Mouse (Mus musculus) adrenal gland (tissue): Measurements from ENCODE around the gene Ece1.

Source experiments
- intact Hi-C: fragments of 180-260 bp; cut with DNase I; formaldehyde crosslinking; loops from one replicate; pipeline ENCODE4 v1.15.1; 2025

Gene Ece1

DNA sequence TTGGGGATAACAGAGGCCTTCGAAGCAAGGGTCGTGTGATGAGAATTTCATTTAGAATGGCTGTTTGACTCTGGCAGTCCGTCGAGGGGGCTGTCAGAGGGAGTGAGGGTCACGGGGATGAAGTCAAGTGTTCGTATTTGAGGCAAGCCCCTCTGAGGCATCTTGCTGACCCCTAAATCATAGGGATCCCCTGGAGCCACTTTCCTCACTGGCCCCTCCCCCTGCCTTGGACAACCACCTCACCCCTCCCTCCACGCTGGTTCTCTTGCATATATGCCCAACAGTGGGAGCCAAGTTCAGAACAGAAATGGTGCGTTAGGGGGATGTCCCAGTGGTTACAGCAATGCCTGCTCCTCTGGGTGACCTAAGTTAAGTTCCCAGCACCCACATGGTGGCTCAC lies 49.6 kb downstream of the Ece1 start:
- intact Hi-C loops, result no loop called here

DNA sequence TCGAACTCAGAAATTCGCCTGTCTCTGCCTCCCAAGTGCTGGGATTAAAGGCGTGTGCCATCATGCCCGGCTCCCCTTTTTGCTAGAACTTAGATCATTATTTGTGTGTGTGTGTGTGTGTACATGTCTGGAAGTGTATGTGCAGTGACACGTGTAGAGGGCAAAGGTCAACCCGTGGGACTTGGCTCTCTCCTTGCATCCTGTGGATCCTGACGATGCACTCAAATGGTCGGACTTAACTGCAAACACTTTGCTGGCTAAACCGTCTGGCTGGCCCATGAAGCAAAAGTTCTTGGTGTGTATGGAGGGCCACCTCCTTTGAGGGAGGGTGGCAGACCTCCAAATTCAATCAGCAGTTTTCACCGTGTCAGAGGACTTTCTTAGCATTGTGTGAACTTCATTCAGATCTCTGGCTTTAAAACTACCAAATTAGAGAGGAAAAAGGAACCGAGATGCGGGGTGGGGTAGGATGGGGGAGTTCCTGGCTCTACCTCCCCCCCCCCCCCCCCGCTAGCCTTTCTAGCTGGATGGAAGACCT lies 50.8 kb downstream of the Ece1 start:
- intact Hi-C loops, result no loop called here

DNA sequence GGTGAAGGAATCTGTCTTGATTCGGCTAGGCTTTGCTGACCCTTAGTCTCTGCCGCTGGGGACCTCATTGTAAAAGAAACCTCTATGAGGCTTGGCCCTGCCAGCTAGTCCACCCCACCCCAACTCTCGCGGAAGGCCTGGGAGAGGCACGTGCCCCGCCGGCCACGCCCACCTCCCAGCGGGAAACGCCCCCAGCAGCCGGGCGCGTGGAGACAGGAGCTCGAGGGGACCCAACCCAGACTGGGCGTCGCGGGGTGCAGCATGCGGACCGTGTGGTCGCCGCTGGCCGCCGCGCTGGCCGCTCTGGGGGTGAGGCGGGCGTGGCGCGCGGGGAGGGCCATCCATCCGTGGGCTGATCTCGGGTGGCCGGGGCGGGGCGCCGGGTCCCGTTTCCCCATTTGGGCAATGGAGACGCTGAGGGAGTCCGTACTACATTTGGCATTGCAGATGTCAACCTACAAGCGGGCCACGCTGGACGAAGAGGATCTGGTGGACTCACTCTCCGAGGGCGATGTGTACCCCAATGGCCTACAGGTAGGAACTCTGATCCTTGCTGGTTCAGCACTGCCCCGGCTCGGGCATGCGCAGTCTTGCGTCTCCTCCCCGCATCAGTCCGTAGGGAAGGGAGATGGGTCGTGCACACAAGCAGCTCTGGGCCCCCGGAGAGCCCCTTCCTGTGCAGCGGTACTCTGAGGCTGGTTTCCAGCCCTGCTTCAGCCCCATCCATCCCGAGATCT lies 51.5 kb downstream of the Ece1 start:
- intact Hi-C loops, result no loop called here

DNA sequence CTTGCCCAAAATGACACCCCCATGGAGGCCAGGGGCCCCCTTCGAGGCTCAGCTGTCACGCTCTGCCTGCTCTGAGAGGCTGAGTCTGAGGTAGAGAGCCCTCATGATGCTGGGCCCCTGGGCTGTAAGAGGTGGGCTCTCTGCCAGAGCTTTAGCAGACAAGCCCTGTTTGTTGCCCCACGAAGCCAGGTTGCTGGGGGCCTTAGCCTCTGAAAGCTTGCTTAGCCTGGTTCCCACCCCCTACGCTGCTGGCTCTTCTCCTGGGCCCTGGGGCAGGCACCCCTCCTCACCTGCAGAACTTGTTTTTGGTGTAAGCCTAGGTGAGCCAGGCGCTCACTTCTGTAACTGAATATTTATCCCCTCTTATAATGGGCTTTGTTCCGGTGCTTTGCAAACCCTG lies 55.6 kb downstream of the Ece1 start:
- intact Hi-C loops, result no loop called here

DNA sequence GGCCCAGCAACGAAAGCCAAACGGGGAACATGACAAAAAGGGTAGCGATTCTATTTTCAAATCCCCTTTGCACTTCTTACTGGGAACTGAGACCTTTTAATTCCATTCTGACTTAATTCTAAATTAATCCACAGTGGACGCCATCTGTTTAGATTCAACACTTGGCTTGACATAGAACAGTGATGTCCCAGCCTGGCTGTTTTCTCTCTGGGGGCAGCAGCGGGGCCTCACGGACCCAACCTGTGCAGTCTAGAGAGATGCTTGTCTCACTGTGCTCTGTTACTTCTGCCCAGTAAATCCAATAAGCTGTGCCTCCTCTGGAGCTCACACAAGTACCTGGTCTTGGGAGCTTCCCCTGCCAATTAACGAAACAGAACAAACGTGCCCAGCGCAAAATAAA lies 56.5 kb downstream of the Ece1 start:
- intact Hi-C loops, result no loop called here

DNA sequence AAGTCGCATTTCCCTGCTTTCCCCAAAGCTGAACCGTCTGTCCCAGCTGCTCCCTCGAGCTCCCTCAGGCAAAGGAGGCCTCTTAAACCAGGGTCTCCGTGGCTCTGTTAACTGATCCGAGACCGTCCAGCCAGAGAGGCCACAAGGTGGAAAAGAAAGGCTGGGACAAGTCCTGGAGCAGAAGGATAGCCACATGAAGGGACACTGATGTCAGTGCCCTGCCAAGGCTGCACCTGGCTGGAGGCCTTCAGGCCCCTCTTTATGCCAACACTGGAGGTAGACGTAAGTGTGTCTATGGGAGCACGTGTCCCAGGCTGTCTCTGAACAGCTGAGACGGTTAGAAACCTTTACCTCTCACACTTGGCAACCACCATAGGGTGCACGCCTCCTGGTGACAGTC lies 57.1 kb downstream of the Ece1 start:
- intact Hi-C loops, result no loop called here

DNA sequence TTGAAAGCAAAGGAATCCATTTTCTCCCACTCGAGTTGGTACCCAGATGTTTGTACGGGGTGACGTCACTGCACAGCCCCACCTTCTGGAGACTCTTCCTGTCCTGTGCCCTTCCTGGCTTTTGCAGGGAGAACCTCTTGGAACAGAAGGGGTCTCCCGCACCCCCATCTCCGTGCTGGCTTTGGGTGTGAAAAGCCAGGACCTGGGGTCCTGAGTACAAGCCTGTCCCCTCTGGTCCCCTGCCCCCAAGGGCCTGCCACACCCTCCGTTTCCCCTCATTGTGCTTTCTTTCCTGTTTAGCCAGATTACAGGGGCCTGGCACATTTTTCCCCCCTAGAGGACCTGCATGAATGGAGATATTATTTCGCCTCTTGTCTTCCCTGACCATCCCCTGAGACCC lies 58.0 kb downstream of the Ece1 start:
- intact Hi-C loops, result no loop called here

DNA sequence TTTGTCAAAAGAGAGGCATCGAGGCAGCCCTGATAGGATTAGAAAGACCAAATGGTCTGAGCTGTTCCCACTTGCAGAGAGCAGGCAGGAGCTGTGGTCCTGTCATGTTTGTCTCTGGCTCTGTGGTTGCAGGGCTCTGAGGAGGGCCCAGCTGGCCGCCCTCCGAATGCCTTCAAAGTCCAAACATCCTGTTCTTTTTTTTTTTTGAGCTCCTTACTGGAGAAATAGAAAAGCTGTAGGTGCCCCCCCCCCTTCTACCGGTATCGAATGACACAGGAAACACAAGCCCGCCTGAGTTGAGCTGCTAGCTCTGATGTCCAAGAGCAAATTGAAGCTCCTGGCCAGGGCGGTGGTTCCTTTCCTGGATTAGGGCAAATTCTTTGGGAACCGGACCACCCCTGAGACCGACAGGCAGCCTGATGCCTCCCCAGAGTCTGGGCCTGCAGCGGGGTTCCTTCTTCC lies 58.5 kb downstream of the Ece1 start:
- intact Hi-C loops, result no loop called here

DNA sequence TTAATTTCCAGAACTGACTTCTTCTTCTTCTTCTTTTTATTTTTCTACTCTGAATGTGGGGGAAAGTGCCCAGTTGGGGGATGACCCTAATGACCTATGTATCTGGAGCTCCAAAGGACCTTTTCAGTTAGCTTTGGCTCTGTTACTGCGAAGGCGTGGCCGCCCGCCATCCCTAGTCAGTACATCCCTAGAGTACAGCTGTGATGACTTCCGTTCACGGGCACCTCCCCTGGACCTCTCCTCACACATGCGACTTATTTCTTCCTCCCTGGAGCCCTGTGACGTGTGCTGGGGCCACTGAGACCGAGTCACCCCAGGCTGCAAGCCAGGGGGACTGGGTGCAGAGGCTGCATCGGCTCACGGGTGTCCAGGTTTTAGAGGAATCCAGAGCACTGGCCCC lies 59.5 kb downstream of the Ece1 start:
- intact Hi-C loops, result no loop called here

DNA sequence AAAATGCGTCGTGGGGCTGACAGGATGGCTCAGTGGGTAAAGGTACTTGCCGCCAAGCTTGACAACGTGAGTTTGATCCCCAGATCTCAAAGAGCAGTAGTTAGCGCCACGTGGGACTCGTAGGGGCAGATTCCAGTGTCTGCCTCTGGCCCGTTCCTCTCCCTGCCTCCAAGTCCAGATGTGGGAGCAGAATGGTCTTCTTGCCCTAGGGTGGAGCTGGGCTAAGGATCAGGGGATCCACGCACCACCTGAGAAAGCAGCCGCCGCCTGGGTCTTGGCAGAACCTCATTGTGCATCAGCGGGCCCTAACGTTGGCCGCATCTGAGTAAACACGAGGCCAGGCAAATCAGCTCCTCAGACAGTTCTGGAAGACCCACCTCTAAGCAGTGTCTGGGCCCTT lies 61.0 kb downstream of the Ece1 start:
- intact Hi-C loops, result no loop called here

DNA sequence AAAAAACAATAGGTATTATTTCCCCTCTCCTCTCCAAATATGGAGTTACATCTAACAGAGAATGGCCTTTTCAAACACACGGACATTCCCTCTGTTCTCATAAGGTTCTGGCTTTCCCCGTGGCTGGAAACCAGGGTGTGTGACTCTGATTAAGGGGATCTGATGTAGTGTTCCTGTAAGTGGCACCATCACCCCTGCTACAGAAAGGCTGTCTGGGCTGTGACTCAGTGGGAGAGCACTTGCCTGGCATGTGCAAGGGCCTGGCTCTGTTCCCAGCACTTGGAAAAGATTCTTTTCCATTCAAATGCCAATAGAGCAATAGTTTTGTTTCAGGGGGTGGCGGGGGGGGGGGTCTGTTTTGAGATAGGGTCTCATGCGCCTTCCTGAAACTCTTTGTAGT lies 63.1 kb downstream of the Ece1 start:
- intact Hi-C loops, result no loop called here

DNA sequence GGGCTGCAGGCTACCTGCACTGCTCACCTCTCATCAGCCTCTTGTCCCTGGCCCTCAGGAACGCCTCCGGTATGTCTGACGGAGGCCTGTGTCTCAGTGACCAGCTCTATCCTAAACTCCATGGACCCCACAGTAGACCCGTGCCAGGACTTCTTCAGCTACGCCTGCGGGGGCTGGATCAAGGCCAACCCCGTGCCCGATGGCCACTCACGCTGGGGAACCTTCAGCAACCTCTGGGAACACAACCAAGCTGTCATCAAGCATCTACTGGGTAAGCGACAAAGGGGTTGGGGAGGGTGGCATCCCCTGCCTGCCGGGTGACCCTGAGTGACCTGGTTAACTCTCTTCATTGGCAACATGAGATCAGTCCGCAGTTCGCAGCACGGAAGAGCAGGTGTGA lies 64.1 kb downstream of the Ece1 start:
- intact Hi-C loops, result no loop called here

DNA sequence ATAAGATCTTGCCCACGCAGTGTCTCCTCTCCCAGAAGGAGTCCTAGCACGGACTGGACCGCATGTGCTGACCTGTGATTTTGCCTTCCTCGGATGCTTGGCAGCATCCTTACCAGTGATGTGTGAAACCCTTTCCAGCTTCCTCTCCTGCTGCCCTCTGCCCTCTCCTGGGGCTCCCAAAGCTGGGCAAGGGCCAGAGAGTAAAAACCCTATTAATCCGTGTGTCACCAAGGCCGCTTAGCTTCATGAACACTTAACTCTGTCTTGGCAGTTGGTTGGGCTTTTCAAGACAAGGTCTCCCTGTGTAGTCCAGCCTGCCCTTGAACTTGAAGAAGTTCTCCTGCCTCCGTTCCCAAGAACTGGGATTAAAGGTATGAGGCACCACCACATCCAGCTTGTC lies 65.1 kb downstream of the Ece1 start:
- intact Hi-C loops, result no loop called here

DNA sequence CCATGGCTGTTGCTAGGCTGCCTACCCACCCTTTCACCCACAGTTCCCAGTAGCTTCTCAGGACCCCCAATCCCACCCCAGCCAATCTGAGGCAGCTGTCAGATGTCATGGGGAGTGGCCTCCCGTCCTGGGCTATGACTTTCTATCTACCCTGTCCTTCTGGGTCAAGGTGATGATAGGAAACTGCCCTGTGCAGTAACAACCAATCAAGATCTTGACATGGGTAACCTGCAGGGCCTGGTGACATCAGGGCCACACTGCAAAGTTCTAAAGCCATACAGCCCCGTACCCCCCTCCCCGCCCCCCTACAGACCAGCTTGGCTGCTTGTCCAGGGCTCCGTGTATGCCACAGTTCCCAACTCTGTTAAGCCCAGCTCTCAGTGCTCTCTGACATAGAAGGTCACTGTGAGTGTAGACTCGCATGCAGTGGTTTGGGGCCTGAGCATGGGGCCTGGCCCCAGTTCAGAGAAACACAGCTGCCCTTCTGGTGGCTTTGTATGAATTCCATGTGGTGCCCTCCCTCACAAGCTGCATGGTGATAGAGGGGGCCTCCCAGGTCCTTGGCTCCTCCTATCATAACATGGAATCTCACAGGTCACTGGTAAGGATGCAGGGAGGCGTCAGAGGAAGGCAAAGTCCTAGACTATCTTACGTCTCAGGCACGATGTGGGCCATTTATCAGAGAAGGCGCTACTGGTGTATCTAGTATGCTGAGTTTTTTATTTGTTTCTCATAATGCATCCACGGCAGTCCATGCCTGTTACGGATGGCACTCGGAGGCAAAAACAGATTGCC lies 65.9 kb downstream of the Ece1 start:
- intact Hi-C loops, result no loop called here

DNA sequence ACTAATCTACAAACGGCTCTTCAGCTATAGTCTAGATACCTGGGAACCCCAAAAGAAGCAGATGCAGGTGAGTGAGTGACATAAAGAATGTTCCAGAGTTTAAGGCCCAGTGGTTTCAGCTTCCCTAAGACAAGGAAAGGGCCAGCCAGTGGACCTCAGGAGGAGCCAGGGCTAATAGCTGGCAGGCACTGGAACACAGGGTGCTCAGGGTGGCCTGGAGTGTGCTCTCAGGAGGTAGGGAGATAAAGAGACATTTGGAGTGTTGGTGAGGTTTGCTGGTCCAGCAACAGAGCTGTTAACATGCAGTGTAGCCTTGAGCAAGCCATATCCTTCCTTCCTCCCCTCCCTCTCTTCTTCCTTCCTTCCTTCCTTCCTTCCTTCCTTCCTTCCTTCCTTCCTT lies 66.8 kb downstream of the Ece1 start:
- intact Hi-C loops, result no loop called here

DNA sequence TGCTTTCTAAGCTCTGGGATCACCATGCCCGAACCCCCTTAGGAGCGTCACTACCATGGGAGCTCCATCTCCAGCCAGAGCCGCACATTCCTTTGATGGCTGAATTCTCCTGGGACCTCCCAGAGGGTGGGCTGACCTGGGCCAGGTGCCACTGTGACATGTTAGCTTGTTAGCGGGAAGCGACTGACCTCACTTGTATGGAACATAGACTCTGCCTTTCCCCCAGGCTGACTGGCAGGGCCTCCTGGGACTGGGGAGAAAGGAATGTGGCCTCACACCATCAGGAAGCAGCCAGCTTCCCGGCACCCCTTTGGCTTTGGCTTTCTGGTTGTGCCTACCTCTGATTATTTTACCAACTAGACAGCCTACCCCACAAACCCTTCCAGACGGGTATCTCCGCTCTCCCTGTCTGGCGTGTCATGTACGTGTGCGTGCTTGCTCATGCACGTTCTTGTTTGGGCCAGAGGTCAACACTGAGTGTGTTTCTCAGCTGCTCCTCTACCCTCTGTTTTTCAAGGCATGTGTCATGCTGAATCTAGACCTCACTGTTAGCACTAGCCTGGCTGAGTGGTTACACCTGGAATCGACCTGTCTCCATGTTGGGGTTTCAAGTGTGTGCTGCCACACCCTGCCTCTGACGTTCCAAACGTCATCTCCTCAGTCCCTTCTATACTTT lies 67.4 kb downstream of the Ece1 start:
- intact Hi-C loops, result no loop called here

DNA sequence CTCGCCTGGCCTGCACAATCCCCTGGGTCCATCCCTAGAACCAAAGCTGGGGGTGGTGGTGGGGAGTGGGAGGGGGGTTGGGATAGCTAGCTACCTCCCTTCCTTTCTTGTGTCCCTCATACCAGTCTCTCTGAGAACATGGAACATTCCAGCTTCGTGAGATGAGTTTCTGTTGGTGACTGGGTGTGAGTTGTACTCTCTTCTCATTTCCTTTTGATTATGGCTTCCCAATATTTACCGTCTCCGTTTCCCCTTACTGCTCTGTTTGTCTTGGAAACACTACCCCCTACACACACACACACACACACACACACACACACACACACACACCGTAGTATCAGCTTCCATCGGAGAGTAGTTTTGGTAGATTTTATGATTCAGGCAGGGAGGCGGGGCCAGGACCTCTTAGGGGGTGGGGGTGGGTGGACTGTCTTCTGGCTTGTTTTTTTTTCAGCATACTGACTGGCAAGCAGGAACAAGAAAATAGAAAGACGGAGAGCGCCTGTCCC lies 68.5 kb downstream of the Ece1 start:
- intact Hi-C loops, result no loop called here

DNA sequence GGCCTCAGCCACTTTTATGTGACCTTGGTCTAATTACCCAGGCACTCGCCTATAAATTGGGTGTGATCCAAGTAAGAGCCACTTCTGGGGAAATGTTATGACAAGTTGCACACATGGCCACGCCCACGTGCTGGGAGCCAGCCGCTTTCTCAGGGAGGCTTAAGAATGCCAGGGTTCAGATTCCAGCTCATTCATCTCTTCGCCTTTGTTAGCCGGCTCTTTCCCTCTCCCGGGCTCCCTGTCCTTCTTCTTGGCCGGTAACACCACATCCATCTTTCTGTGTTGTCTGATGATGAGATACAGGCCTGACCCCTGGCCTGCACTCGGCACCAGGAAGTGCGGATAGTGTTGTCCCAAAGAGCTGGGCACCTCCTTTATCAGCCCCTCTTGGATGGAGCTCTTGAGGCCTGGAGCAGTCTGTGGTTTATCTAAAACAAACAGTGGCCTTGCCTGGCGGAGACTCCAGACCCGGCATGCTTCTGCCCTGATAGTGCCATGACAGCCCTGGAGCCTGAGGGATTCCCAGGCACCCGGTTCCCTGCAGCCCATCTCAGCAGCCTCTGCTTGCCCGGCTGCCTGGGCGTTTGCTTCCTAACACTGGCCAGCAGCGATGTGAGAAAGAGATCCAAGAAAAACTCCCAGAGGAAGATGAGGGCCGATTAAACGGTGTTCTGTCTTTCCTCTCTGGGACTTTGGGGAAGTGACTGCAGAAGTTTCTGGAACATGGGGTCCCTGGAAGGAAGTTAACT lies 69.1 kb downstream of the Ece1 start:
- intact Hi-C loops, result no loop called here

DNA sequence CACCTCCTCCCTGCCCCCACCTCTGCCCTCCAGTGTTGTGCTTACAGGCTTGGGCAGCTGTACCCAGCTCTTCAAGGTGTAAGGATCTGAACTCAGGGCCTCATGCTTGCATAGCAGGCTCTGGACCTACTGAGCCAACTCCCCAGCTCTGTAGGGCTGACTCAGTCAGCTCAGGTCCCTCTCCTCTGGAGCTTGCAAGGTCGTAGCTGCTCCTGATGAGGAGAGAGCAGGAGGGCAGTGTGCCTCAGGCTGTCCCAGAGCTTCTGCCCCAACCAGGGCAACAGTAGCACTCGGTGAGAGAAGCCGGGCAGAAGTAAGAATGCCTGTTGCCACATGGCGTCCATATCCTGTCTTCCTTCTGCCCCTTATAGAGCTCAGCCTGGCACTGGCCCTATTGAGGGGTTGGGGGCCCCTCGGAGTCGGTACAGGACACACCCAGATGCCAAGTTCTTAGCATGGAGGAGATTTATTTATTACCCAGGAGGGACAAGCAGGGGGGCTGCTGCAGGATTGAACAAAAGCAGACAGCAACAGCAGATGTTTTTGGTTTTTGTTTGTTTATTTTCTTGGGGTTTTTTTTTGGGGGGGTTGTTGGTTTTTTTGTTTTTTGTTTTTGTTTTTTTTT lies 70.6 kb downstream of the Ece1 start:
- intact Hi-C loops, result no loop called here

DNA sequence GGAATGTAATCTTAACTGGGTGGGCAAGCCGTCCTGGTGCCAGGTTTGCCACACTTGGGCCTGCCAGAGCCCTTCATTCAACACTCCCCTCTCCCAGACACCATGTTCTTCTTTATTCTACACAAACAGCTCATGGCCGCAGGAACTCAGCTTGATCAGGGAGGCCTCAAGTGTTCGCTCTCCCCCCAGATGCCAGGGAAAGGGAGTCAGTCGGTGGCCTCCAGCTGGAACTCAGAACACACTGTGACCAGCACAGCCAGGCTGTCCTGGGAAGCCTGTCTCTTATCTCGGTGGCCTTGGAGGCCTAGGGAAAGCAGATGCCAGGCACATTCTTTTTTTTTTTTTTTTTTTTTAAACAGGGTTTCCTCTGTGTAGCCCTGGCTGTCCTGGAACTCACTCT lies 71.3 kb downstream of the Ece1 start:
- intact Hi-C loops, result no loop called here

DNA sequence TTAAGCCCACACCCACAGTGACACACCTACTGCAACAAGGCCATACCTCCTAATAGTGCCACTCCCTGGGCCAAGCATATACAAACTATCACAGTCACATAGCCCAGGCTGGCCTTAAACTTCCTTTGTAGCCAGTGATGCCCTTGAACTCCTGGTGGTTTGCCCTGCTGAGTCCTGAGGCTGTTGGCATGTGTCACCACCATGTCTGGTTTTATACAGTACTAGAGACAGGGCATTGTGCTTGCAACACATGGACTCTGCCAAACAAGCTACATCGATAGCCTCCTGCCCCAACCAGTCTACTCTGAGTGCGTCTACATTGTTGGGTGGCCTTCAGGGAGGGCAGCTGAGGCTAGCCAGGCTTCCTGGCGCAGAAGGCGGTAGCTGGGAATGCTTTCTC lies 74.1 kb downstream of the Ece1 start:
- intact Hi-C loops, result no loop called here
